Mouse (Mus musculus) lung, embryonic 14.5 days (tissue): Measurements from ENCODE around the gene Cdh8. TPM values are rescaled to one million over a fixed set of nuclear protein-coding genes. Genes with fewer than 3 reads are reported as not detected.

Experiments used
- ATAC-seq: fragments of 200-750 bp; cut with Nextera tagmentation; 2 replicates; pipeline ENCODE4 v1.8.0; 2017; ENCODE audit warnings: mild to moderate bottlenecking, moderate TSS enrichment, moderate library complexity; ENCODE audit not compliant: insufficient read depth
- DNase-seq: peaks from one replicate; pipeline ENCODE4 v3.0.0-alpha.2; 2015
- H3K27ac ChIP-seq: fragments of 300-500 bp; sonication (generic); 2 replicates; pipeline ENCODE4 v1.5.1; 2014; ENCODE audit warnings: low read depth, mild to moderate bottlenecking, moderate library complexity
- H3K27me3 ChIP-seq: fragments of 300-500 bp; sonication (generic); 2 replicates; pipeline ENCODE4 v1.6.1; 2014; ENCODE audit warnings: low read length, control low read depth; ENCODE audit not compliant: insufficient read depth
- H3K36me3 ChIP-seq: fragments of 300-500 bp; sonication (generic); 2 replicates; pipeline ENCODE4 v1.6.1; 2014; ENCODE audit warnings: control low read depth; ENCODE audit not compliant: insufficient read depth
- H3K4me1 ChIP-seq: fragments of 300-500 bp; sonication (generic); 2 replicates; pipeline ENCODE4 v1.6.1; 2014; ENCODE audit warnings: antibody characterized with exemption, control low read depth; ENCODE audit not compliant: insufficient read depth
- H3K4me2 ChIP-seq: fragments of 300-500 bp; sonication (generic); 2 replicates; pipeline ENCODE4 v1.6.1; 2014; ENCODE audit warnings: mild to moderate bottlenecking
- H3K4me3 ChIP-seq: fragments of 300-500 bp; sonication (generic); 2 replicates; pipeline ENCODE4 v1.5.1; 2014; ENCODE audit warnings: low read depth, low read length
- H3K9ac ChIP-seq: fragments of 300-500 bp; sonication (generic); 2 replicates; pipeline ENCODE4 v1.6.1; 2014
- H3K9me3 ChIP-seq: fragments of 300-500 bp; sonication (generic); 2 replicates; pipeline ENCODE4 v1.6.1; 2016; ENCODE audit warnings: low read depth, low read length, control low read depth
- CTCF ChIP-seq: IDR thresholded peaks from 2 replicates; pipeline ENCODE4 v1.5.1; 2016; ENCODE audit warnings: antibody characterized with exemption, low read depth
- WGBS: fragments of 180-500 bp; shearing (Covaris S2); extraction: QIAGEN DNeasy Blood & Tissue Kit; methylation state at CpG from one replicate; pipeline ENCODE4 v1.1.7; 2014; 5-methylcytosine and 5-hydroxymethylcytosine counted together
- polyA plus RNA-seq: library from polyadenylated mRNA; unstranded; fragments of >200 nt; fragmentation: Nextera tagmentation; extraction: Ambion mirVana; gene quantifications from 2 replicates; pipeline ENCODE4 v1.2.1, GENCODE M21; 2014

Cdh8 gene
- polyA plus RNA-seq, 1 experiment from 2014 or later: 6.8 TPM

GRCm38 (mm10) chr8:99290201-99290600 is 126.1 kb downstream of the Cdh8 start:
- TF ChIP-seq CTCF: no peak

GRCm38 (mm10) chr8:99285103-99285502 is 131.2 kb downstream of the Cdh8 start:
- Histone ChIP-seq H3K4me2 (no peak overlapping the region), H3K4me1 (no peaks in the 10 kb centered on the region), H3K4me3 (no peak overlapping the region), H3K9me3 (no peaks in the 10 kb centered on the region), H3K9ac (no peak overlapping the region), H3K27ac (no peak overlapping the region), H3K27me3 (no peaks in the 10 kb centered on the region), H3K36me3 (no peaks in the 10 kb centered on the region)
- DNase-seq: no peak
- WGBS: 87% methylated on average over 1 of the region's 1 CpGs
- ATAC-seq: no peak
- no peak for TF ChIP-seq CTCF

More at GRCm38 (mm10) chr8:99290201-99290600, 126.1 kb downstream of the Cdh8 start:
- DNase-seq: no peak
- no peak for ATAC-seq
- Histone ChIP-seq H3K27ac (no peak overlapping the region), H3K4me1 (no peaks in the 10 kb centered on the region), H3K9ac (no peak overlapping the region), H3K4me3 (no peak overlapping the region), H3K27me3 (no peaks in the 10 kb centered on the region), H3K4me2 (no peak overlapping the region), H3K36me3 (no peaks in the 10 kb centered on the region), H3K9me3 (no peaks in the 10 kb centered on the region)
- WGBS: 84% methylated on average over 1 of the region's 1 CpGs

- DNase-seq (no peak), ATAC-seq (no peak)
- Histone ChIP-seq H3K4me1 (no peaks in the 10 kb centered on the region), H3K9ac (no peak overlapping the region), H3K27me3 (no peaks in the 10 kb centered on the region), H3K4me3 (no peak overlapping the region), H3K4me2 (no peak overlapping the region), H3K36me3 (no peaks in the 10 kb centered on the region), H3K27ac (no peak overlapping the region), H3K9me3 (no peaks in the 10 kb centered on the region)
- no peak for TF ChIP-seq CTCF
Observed at GRCm38 (mm10) chr8:99280375-99280774, 135.9 kb downstream of the Cdh8 start.

GRCm38 (mm10) chr8:99267133-99267532 is 149.1 kb downstream of the Cdh8 start:
- DNase-seq (no peak), ATAC-seq (no peak)
- 60% methylated on average over 3 of the region's 3 CpGs for WGBS
- H3K4me3 ChIP-seq: no peak overlapping the region
- no peaks in the 10 kb centered on the region for H3K36me3 ChIP-seq
- no peaks in the 10 kb centered on the region for H3K4me1 ChIP-seq
- no peak overlapping the region for H3K4me2 ChIP-seq
- H3K27me3 ChIP-seq: no peaks in the 10 kb centered on the region
- no peak for TF ChIP-seq CTCF
- no peak overlapping the region for H3K27ac ChIP-seq
- no peaks in the 10 kb centered on the region for H3K9me3 ChIP-seq
- no peak overlapping the region for H3K9ac ChIP-seq

- Histone ChIP-seq H3K36me3 (no peaks in the 10 kb centered on the region), H3K4me2 (no peak overlapping the region), H3K9ac (no peak overlapping the region), H3K27ac (no peak overlapping the region), H3K4me3 (no peak overlapping the region), H3K27me3 (no peaks in the 10 kb centered on the region), H3K9me3 (no peaks in the 10 kb centered on the region), H3K4me1 (no peaks in the 10 kb centered on the region)
- TF ChIP-seq CTCF: no peak
- DNase-seq (no peak), ATAC-seq (no peak)
- 77% methylated on average over 4 of the region's 4 CpGs for WGBS
Observed at GRCm38 (mm10) chr8:99234372-99234771, 181.9 kb downstream of the Cdh8 start.

GRCm38 (mm10) chr8:99223697-99224096 is 192.6 kb downstream of the Cdh8 start:
- no peak overlapping the region for H3K9ac ChIP-seq
- no peaks in the 10 kb centered on the region for H3K27me3 ChIP-seq
- no peak overlapping the region for H3K4me3 ChIP-seq
- H3K4me1 ChIP-seq: no peaks in the 10 kb centered on the region
- no peak overlapping the region for H3K27ac ChIP-seq
- ATAC-seq: no peak
- DNase-seq: no peak
- H3K9me3 ChIP-seq: no peaks in the 10 kb centered on the region
- no peaks in the 10 kb centered on the region for H3K36me3 ChIP-seq
- WGBS: 56% methylated on average over 6 of the region's 6 CpGs
- no peak overlapping the region for H3K4me2 ChIP-seq
- TF ChIP-seq CTCF: no peak

- 84% methylated on average over 7 of the region's 7 CpGs for WGBS
- ATAC-seq (no peak), DNase-seq (no peak)
- no peak overlapping the region for H3K4me2 ChIP-seq
- H3K9me3 ChIP-seq: no peaks in the 10 kb centered on the region
- TF ChIP-seq CTCF: no peak
- H3K36me3 ChIP-seq: no peaks in the 10 kb centered on the region
- no peak overlapping the region for H3K27ac ChIP-seq
- no peak overlapping the region for H3K9ac ChIP-seq
- H3K4me3 ChIP-seq: no peak overlapping the region
- no peaks in the 10 kb centered on the region for H3K27me3 ChIP-seq
- H3K4me1 ChIP-seq: no peaks in the 10 kb centered on the region
Observed at GRCm38 (mm10) chr8:99205194-99205593, 211.1 kb downstream of the Cdh8 start.

GRCm38 (mm10) chr8:99190643-99191042 is 225.6 kb downstream of the Cdh8 start:
- no peak overlapping the region for H3K27ac ChIP-seq
- no peak overlapping the region for H3K4me3 ChIP-seq
- WGBS: 82% methylated on average over 2 of the region's 2 CpGs

More at GRCm38 (mm10) chr8:99190643-99191042, 225.6 kb downstream of the Cdh8 start:
- no peak for ATAC-seq
- no peaks in the 10 kb centered on the region for H3K4me1 ChIP-seq
- no peak overlapping the region for H3K4me2 ChIP-seq
- no peak for DNase-seq
- no peak for TF ChIP-seq CTCF
- no peaks in the 10 kb centered on the region for H3K36me3 ChIP-seq
- no peaks in the 10 kb centered on the region for H3K9me3 ChIP-seq
- no peak overlapping the region for H3K9ac ChIP-seq
- H3K27me3 ChIP-seq: no peaks in the 10 kb centered on the region
